ENCODE assay signal across 26 mouse cellular contexts in the genomic region with DNA sequence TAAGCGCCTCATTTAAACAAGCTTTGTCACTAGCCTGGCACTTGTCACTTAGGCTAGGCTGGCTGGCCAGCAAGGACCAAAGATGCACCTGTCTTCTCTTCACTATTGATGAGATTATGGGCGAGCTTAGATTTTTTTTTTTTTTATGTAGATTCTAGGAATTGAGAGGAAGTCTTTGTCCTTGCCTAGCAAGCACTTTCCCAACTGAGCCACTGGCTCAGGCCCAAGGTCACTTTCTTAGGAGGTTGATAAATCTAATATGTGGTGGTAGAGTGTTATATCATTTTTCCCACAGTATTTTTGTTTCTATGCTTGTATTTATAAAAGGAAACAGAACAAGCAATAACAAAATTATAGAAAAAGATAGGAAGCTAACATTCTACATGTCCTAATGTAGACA.
DNase-seq lines count a peak whose midpoint lies in the region; ATAC-seq and TF ChIP-seq lines count a peak whose summit lies in the region.
"Had no signal": no experiment of that assay in that cellular context is flagged by ENCODE, and none has a peak within 500 bp of the region (broad histone marks: within the 10 kb centered on the region; RNA-seq: fewer than 3 reads in every experiment).

No protein-coding gene starts in this region.

- no peaks in the 10 kb centered on the region for H3K4me1 ChIP-seq in kidney, adult 2 months (ENCODE audit: control insufficient read depth, insufficient read depth, low read length)
- no peaks in the 10 kb centered on the region for H3K4me1 ChIP-seq in liver, embryonic 12.5 days
- H3K4me1 ChIP-seq in midbrain, embryonic 10.5 days = peaks cover 11% of the 10 kb centered on the region
- H3K4me1 ChIP-seq: heart, embryonic 12.5 days; heart, embryonic 15.5 days had no signal

- TF ChIP-seq CTCF in kidney, adult 2 months (conservative IDR thresholded peaks at IDR 0.05; ENCODE audit: insufficient read depth, insufficient read length, low read depth, low read length) = no peak

- no peaks in the 10 kb centered on the region for H3K36me3 ChIP-seq in kidney, adult 2 months (ENCODE audit: control insufficient read depth, insufficient read depth, low read length)
- H3K36me3 ChIP-seq in liver, embryonic 12.5 days = no peaks in the 10 kb centered on the region
- no peaks in the 10 kb centered on the region for H3K36me3 ChIP-seq in midbrain, embryonic 10.5 days
- H3K36me3 ChIP-seq: embryonic facial prominence, embryonic 12.5 days; embryonic facial prominence, embryonic 15.5 days; heart, embryonic 12.5 days; heart, embryonic 15.5 days had no signal

- no peak overlapping the region for H3K4me3 ChIP-seq in kidney, adult 2 months (ENCODE audit: insufficient read depth, low read depth, low read length)
- no peak overlapping the region for H3K4me3 ChIP-seq in liver, embryonic 12.5 days
- H3K4me3 ChIP-seq in midbrain, embryonic 10.5 days = no peak overlapping the region
- H3K4me3 ChIP-seq: embryonic facial prominence, embryonic 12.5 days; embryonic facial prominence, embryonic 15.5 days; gastrocnemius, adult 2 months; heart, embryonic 12.5 days; heart, embryonic 15.5 days had no signal

- H3K27me3 ChIP-seq in kidney, adult 2 months (replicated peaks; ENCODE audit: control insufficient read depth, insufficient read depth, low read length) = no peaks in the 10 kb centered on the region
- no peaks in the 10 kb centered on the region for H3K27me3 ChIP-seq in liver, embryonic 12.5 days (replicated peaks)
- H3K27me3 ChIP-seq in midbrain, embryonic 10.5 days (ENCODE audit: low read depth, poor library complexity, severe bottlenecking) = no peaks in the 10 kb centered on the region
- H3K27me3 ChIP-seq: embryonic facial prominence, embryonic 12.5 days; embryonic facial prominence, embryonic 15.5 days; heart, embryonic 12.5 days; heart, embryonic 15.5 days had no signal

- DNase-seq in kidney, adult 2 months = peak; percentile 16
- DNase-seq in kidney, adult 8-10 months = no peak
- peak; percentile 66 for DNase-seq in adrenal gland, adult 2 months
- DNase-seq in adrenal gland, adult 8-10 months = peak; percentile 58
- peak; percentile 46 for DNase-seq in adrenal gland, postnatal 25 days
- no peak for DNase-seq in midbrain, embryonic 10.5 days (ENCODE audit: low spot score)
- DNase-seq: cerebellum, adult 11 months; cerebellum, adult 9-11 months; cerebellum, postnatal 25 days; forebrain, postnatal 0 days; gastrocnemius, adult 2 months; gastrocnemius, postnatal 14 days; heart, adult 18-20 months; heart, postnatal 10 days; heart, postnatal 36 days had no signal

- H3K9me3 ChIP-seq in liver, embryonic 12.5 days (replicated peaks) = no peaks in the 10 kb centered on the region
- H3K9me3 ChIP-seq in midbrain, embryonic 10.5 days (replicated peaks) = no peaks in the 10 kb centered on the region
- H3K9me3 ChIP-seq: embryonic facial prominence, embryonic 12.5 days; embryonic facial prominence, embryonic 15.5 days; heart, embryonic 12.5 days; heart, embryonic 15.5 days had no signal

- no peak overlapping the region for H3K27ac ChIP-seq in kidney, adult 2 months (ENCODE audit: insufficient read depth, low read depth, low read length)
- H3K27ac ChIP-seq in liver, embryonic 12.5 days = no peak overlapping the region
- H3K27ac ChIP-seq in midbrain, embryonic 10.5 days (replicated peaks) = no peak overlapping the region
- H3K27ac ChIP-seq: embryonic facial prominence, embryonic 12.5 days; embryonic facial prominence, embryonic 15.5 days; gastrocnemius, adult 2 months; heart, embryonic 15.5 days; hindbrain, embryonic 14.5 days; hindbrain, postnatal 0 days had no signal

- no peak for TF ChIP-seq POLR2A in kidney, adult 2 months (IDR thresholded peaks at IDR 0.05; ENCODE audit: low read depth, low read length)

- WGBS in kidney, adult 2 months = 77% methylated on average over 2 of the region's 2 CpGs
- 58% methylated on average over 2 of the region's 2 CpGs for WGBS in liver, embryonic 12.5 days (ENCODE audit: insufficient replicate concordance)
- 83% methylated on average over 2 of the region's 2 CpGs for WGBS in midbrain, embryonic 10.5 days

- H3K9ac ChIP-seq in liver, embryonic 12.5 days = no peak overlapping the region
- H3K9ac ChIP-seq: embryonic facial prominence, embryonic 12.5 days; embryonic facial prominence, embryonic 15.5 days; forebrain, postnatal 0 days; heart, embryonic 12.5 days; heart, embryonic 15.5 days; hindbrain, embryonic 14.5 days had no signal

- H3K4me2 ChIP-seq in liver, embryonic 12.5 days = no peak overlapping the region
- H3K4me2 ChIP-seq: embryonic facial prominence, embryonic 12.5 days; embryonic facial prominence, embryonic 15.5 days; heart, embryonic 12.5 days; heart, embryonic 15.5 days; hindbrain, embryonic 14.5 days had no signal

- ATAC-seq in liver, embryonic 12.5 days = no peak
- ATAC-seq: activated CD4-positive, CD25-positive, alpha-beta regulatory T cell, adult 4 months; forebrain, embryonic 14.5 days; forebrain, postnatal 0 days; hindbrain, postnatal 0 days; inflammation-experienced regulatory T-cells, adult 6 months; intestine, embryonic 16.5 days had no signal

Comparison
In these comparisons a context has a peak if more than half of its experiments do, and no peak if none do; other contexts are left out.
1. DNase-seq: peak in kidney, adult 2 months (single experiment), adrenal gland, adult 2 months (single experiment), adrenal gland, adult 8-10 months (single experiment) and adrenal gland, postnatal 25 days (single experiment); none in kidney, adult 8-10 months (0 of 2) and midbrain, embryonic 10.5 days (single experiment).